Mouse (Mus musculus) natural killer cell, adult 2 months (primary cell): ENCODE data around the gene Tnip2.

Experiments used
- DNase-seq, 2 experiments: peaks; one replicate each; pipeline ENCODE4 v3.0.0; 2022; ENCODE audit warnings: low spot score in 2 of 2

The Tnip2 gene

GRCm38 (mm10) chr5:34461294-34461693 lies 52.5 kb downstream of the Tnip2 start:
- no peak for DNase-seq

GRCm38 (mm10) chr5:34458994-34459393 lies 54.8 kb downstream of the Tnip2 start:
- DNase-seq = no peak

- DNase-seq = no peak
Observed at GRCm38 (mm10) chr5:34446207-34446606, 67.6 kb downstream of the Tnip2 start.
